Mouse (Mus musculus) frontal cortex, postnatal 14 days (tissue): ENCODE data around the gene Gm19402.

Source experiments
- DNase-seq, 2 experiments: peaks; one replicate each; pipeline ENCODE4 v3.0.0; 2022; ENCODE audit warnings: low spot score in 2 of 2

The Gm19402 gene

GRCm38 (mm10) chr10:77666342-77666741, 24.2 kb downstream of the Gm19402 start:
- DNase-seq: no peak

- no peak for DNase-seq
Measured at GRCm38 (mm10) chr10:77663949-77664665, 26.4 kb downstream of the Gm19402 start.

- no peak for DNase-seq
Measured at GRCm38 (mm10) chr10:77658286-77658994, 32.1 kb downstream of the Gm19402 start.

- DNase-seq: no peak
Measured at GRCm38 (mm10) chr10:77652046-77652445, 38.5 kb downstream of the Gm19402 start.

GRCm38 (mm10) chr10:77647901-77648300, 42.7 kb downstream of the Gm19402 start:
- DNase-seq: no peak

- no peak for DNase-seq
Measured at GRCm38 (mm10) chr10:77647461-77647860, 43.1 kb downstream of the Gm19402 start.

- DNase-seq: no peak
Measured at GRCm38 (mm10) chr10:77645571-77645970, 45.0 kb downstream of the Gm19402 start.

GRCm38 (mm10) chr10:77643160-77643559, 47.4 kb downstream of the Gm19402 start:
- DNase-seq: no peak
